Mouse (Mus musculus) liver, embryonic 13.5 days (tissue): Measurements from ENCODE around the gene Ckap5. TPM values are rescaled to one million over a fixed set of nuclear protein-coding genes. Genes with fewer than 3 reads are reported as not detected.

ENCODE experiments used
- ATAC-seq: fragments of 200-750 bp; cut with Nextera tagmentation; 2 replicates; pipeline ENCODE4 v1.8.0; 2017; ENCODE audit warnings: low read depth, mild to moderate bottlenecking, moderate number of reproducible peaks, moderate library complexity
- DNase-seq: peaks from one replicate; pipeline ENCODE4 v3.0.0; 2022
- H3K27ac ChIP-seq: fragments of 300-500 bp; sonication (generic); 2 replicates; pipeline ENCODE4 v1.5.1; 2015; ENCODE audit warnings: moderate library complexity, mild to moderate bottlenecking, inconsistent platforms
- H3K27me3 ChIP-seq: fragments of 300-500 bp; sonication (generic); 2 replicates; pipeline ENCODE4 v1.6.1; 2015; ENCODE audit warnings: mild to moderate bottlenecking, inconsistent platforms
- H3K36me3 ChIP-seq: fragments of 300-500 bp; sonication (generic); 2 replicates; pipeline ENCODE4 v1.6.1; 2015; ENCODE audit warnings: mild to moderate bottlenecking, inconsistent platforms
- H3K4me1 ChIP-seq: fragments of 300-500 bp; sonication (generic); replicated peaks from 2 replicates; pipeline ENCODE4 v1.6.1; 2015; ENCODE audit warnings: inconsistent platforms
- H3K4me2 ChIP-seq: fragments of 300-500 bp; sonication (generic); 2 replicates; pipeline ENCODE4 v1.6.1; 2015; ENCODE audit warnings: inconsistent platforms, mild to moderate bottlenecking, moderate library complexity
- H3K4me3 ChIP-seq: fragments of 300-500 bp; sonication (generic); replicated peaks from 2 replicates; pipeline ENCODE4 v1.5.1; 2015; ENCODE audit warnings: mild to moderate bottlenecking, inconsistent platforms
- H3K9ac ChIP-seq: fragments of 300-500 bp; sonication (generic); 2 replicates; pipeline ENCODE4 v1.6.1; 2015; ENCODE audit warnings: mild to moderate bottlenecking, inconsistent platforms
- H3K9me3 ChIP-seq: fragments of 300-500 bp; sonication (generic); replicated peaks from 2 replicates; pipeline ENCODE4 v1.6.1; 2016; ENCODE audit warnings: inconsistent platforms
- WGBS: fragments of 180-500 bp; shearing (Covaris S2); methylation state at CpG from one replicate; pipeline ENCODE4 v1.1.7; 2015; ENCODE audit not compliant: insufficient replicate concordance; 5-methylcytosine and 5-hydroxymethylcytosine counted together
- polyA plus RNA-seq: library from polyadenylated mRNA; unstranded; fragments of >200 nt; fragmentation: Nextera tagmentation; extraction: Ambion mirVana; gene quantifications from 2 replicates; pipeline ENCODE4 v1.2.1, GENCODE M21; 2015

Ckap5 gene
- polyA plus RNA-seq, 1 experiment from 2014 or later: 47.8 TPM

DNA sequence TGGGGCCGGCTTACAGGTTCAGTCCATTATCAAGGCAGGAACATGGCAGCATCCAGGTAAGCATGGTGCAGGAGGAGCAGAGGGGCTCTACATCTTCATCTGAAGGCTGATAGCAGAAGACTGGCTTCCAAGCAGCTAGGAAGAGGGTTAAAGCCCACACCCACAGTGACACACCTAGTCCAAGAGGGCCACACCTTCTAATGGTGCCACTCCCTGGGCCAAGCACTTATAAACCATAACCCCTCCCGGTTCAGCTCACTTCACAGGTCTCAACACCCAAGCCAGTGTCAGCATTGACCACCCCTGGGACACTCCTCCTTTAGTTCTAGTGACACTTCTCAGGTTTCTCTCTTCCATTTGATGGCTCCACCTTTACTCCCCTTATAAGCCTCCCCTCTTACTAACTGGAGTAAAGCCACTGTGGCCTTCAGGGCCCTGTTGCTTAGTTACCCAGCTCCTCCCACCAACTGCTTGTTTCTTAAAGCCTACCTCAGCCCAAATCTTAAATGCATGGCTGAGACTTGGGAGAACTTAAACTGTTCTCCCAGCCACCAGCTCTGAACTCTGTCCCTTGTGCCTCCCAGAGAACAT is 116.4 kb downstream of the Ckap5 start:
- Histone ChIP-seq H3K9me3 (no peaks in the 10 kb centered on the region), H3K27ac (peak overlapping the region; percentile 82), H3K4me2 (peak overlapping the region; percentile 49), H3K36me3 (peaks cover 49% of the 10 kb centered on the region), H3K27me3 (no peaks in the 10 kb centered on the region), H3K4me1 (peaks cover 51% of the 10 kb centered on the region), H3K9ac (peak overlapping the region; percentile 51), H3K4me3 (no peak overlapping the region)
- ATAC-seq (peak; percentile 86), DNase-seq (peak; percentile 52)
- 44% methylated on average over 2 of the region's 2 CpGs for WGBS

DNA sequence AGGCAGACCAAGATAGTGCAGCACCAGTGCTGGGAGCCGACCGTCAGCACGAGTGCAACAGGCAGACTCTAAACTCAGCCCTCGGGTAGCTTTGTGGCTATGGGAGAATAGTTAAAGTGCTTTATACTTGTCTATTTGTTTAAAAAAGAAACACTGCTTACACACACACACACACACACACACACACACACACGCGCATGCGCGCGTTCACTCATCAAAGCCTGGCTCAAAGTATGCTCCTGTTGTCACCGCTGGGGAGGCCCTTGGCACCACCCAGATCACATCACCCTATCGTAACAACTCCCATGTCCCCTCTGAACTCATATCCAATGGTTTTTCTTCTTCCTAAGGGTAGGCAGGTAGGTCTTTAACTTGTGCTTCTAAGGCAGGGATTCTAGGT is 117.5 kb downstream of the Ckap5 start:
- H3K4me3 ChIP-seq: no peak overlapping the region
- DNase-seq (no peak), ATAC-seq (no peak)
- no peaks in the 10 kb centered on the region for H3K9me3 ChIP-seq
- WGBS: 91% methylated on average over 11 of the region's 11 CpGs
- H3K4me1 ChIP-seq: peaks cover 58% of the 10 kb centered on the region
- H3K36me3 ChIP-seq: peaks cover 54% of the 10 kb centered on the region
- H3K9ac ChIP-seq: no peak overlapping the region
- H3K27me3 ChIP-seq: no peaks in the 10 kb centered on the region
- H3K27ac ChIP-seq: peak overlapping the region; percentile 82
- no peak overlapping the region for H3K4me2 ChIP-seq

DNA sequence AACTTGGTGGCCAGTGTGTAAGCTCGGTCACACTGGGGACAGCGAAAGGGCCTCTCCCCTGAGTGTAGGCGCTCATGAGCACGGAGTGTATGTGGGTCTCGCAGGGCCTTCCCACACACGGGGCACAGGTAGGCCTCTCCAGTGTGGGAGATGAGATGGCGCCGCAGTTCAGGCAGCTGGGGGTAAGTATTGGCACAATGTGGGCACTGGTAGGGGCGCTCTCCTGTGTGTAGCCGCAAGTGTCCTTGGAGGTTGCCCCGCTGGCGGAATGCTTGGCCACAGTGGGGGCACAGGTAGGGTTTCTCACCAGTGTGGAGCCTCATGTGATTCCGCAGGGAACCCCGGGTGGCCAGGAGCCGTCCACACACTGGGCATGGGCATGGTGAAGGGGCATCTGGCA is 118.8 kb downstream of the Ckap5 start:
- DNase-seq (no peak), ATAC-seq (no peak)
- 91% methylated on average over 15 of the region's 15 CpGs for WGBS
- peaks cover 54% of the 10 kb centered on the region for H3K36me3 ChIP-seq
- peaks cover 55% of the 10 kb centered on the region for H3K4me1 ChIP-seq
- no peak overlapping the region for H3K27ac ChIP-seq
- H3K4me3 ChIP-seq: no peak overlapping the region
- H3K27me3 ChIP-seq: no peaks in the 10 kb centered on the region
- no peak overlapping the region for H3K9ac ChIP-seq
- no peak overlapping the region for H3K4me2 ChIP-seq
- H3K9me3 ChIP-seq: no peaks in the 10 kb centered on the region

DNA sequence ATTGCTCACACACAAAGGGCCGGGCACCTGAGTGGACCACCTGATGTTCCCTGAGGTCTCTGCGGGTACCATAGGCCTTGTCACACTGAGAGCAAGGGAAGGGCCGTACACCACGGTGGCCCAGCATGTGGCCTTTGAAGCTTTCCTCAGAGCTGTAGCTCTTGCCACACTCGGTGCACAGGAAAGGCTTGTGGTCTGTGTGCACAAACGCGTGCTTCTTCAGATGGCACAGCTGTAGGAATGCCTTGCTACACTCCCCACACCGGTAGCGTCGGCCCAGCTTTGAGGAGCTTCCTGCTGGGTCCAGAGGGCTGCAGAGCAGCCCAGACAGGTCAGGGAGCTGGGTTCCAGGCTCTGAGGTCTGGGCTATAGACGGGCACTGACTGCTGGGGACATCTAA is 119.2 kb downstream of the Ckap5 start:
- H3K4me1 ChIP-seq: peaks cover 55% of the 10 kb centered on the region
- no peak for DNase-seq
- no peaks in the 10 kb centered on the region for H3K27me3 ChIP-seq
- no peak overlapping the region for H3K27ac ChIP-seq
- no peak overlapping the region for H3K4me3 ChIP-seq
- no peak overlapping the region for H3K9ac ChIP-seq
- peaks cover 54% of the 10 kb centered on the region for H3K36me3 ChIP-seq
- ATAC-seq: no peak
- H3K9me3 ChIP-seq: no peaks in the 10 kb centered on the region
- WGBS: 87% methylated on average over 11 of the region's 11 CpGs
- H3K4me2 ChIP-seq: no peak overlapping the region

DNA sequence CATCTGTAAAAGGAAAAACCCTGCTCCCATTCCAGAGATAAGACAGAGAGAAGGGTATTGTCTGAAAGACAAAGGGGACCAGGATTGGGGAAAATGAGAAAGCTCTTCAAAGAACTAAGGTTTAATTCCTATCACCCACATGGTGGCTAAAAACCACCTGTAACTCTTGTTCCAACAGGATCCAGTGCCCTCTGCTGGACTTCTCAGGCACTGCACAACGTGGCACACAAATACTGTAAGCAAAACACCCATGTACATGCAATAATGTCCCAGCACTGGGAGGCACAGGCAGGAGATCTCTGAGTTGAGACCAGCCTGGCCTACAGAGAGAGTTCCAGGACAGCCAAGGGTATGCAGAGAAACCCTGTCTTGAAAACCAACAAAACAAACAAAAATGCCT is 120.2 kb downstream of the Ckap5 start:
- Histone ChIP-seq H3K27me3 (no peaks in the 10 kb centered on the region), H3K4me3 (no peak overlapping the region), H3K36me3 (peaks cover 54% of the 10 kb centered on the region), H3K4me1 (peaks cover 62% of the 10 kb centered on the region), H3K9me3 (no peaks in the 10 kb centered on the region), H3K9ac (no peak overlapping the region), H3K4me2 (no peak overlapping the region), H3K27ac (no peak overlapping the region)
- WGBS: 11% methylated on average over 1 of the region's 1 CpGs
- ATAC-seq (no peak), DNase-seq (peak; percentile 40)

DNA sequence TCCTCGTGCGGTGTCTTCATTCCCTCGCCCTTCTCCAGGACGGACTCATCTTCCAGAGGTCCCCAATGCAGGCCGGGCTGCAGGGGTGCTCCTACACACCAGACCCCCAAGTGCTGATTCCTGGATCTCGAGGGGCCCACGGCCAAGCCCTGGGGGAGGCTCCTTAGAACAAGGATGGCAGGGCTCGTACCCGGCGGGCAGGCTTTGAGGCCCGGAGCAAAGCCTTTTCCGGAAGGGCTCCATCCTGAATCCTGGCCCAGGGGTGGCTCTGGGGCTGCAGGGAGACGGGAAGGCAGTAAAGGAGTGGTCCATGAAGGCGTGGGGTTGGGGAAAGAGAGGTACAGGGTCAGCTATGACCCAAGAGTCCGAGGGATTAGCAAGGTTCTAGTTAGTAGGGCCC is 122.6 kb downstream of the Ckap5 start:
- Histone ChIP-seq H3K9ac (peak overlapping the region; percentile 89), H3K4me2 (peak overlapping the region; percentile 93), H3K4me1 (peaks cover 54% of the 10 kb centered on the region), H3K27ac (peak overlapping the region; percentile 92), H3K27me3 (no peaks in the 10 kb centered on the region), H3K4me3 (peak overlapping the region; percentile 92), H3K36me3 (peaks cover 59% of the 10 kb centered on the region), H3K9me3 (no peaks in the 10 kb centered on the region)
- ATAC-seq (no peak; the same call in 1 of the 2 replicates), DNase-seq (no peak)
- under 1% methylated on average over 15 of the region's 15 CpGs for WGBS

DNA sequence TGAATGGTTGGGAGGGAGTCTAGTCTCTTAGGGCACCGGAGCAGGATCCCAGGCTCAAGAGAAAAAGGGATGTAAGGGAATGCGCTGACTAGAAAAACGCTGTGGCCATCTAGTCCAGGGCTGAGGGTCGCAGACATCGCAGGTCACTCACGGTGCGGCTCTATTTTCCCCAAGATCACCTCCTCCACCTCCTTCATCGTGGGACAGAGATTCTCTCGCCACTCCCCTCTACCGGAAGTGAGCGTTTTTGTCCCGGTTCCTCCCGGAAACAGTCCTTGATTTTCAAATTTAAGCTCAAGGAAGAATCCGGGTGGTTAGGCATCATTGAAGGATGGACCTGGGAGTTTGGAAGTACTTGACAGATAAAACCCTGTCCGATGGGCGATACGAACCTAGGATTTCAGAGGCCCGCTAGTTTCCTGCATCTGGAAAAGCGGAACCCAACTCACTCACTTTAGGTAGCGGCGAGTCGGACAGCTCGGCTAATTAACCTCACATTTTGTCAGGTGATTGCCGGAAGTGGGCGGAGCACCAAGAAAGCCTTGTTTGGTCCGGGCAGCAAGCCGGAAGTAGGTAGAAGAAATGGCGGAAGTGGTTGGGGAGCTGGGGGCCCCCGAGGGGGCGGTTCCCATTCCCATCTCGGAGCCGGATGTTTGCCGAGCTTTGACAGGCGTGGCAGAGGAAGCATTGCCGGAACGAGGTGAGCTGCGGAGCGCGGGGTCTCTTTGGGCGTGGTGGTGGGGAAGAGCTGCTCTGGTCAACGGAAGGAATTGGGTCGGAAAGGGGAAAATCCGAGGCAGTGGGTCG is 123.2 kb downstream of the Ckap5 start, which contains the start of the genes Zfp408 and Arhgap1:
Gene Zfp408 (minus strand): TSS at position 239 of the 807 bp plus-strand sequence.
Gene Arhgap1 (plus strand): TSS at position 308 of the 807 bp plus-strand sequence.
- Histone ChIP-seq H3K9me3 (no peaks in the 10 kb centered on the region), H3K36me3 (peaks cover 59% of the 10 kb centered on the region), H3K9ac (peak within 1 kb of the TSS; percentile 89), H3K4me1 (peaks cover 49% of the 10 kb centered on the region), H3K4me3 (peak within 1 kb of the TSS; percentile 92), H3K4me2 (peak within 1 kb of the TSS; percentile 93), H3K27ac (peak within 1 kb of the TSS; percentile 92), H3K27me3 (no peaks in the 10 kb centered on the region)
- peak; percentile 97 for DNase-seq
- WGBS: under 1% methylated on average over 44 of the region's 44 CpGs
- peak; percentile 92 for ATAC-seq

DNA sequence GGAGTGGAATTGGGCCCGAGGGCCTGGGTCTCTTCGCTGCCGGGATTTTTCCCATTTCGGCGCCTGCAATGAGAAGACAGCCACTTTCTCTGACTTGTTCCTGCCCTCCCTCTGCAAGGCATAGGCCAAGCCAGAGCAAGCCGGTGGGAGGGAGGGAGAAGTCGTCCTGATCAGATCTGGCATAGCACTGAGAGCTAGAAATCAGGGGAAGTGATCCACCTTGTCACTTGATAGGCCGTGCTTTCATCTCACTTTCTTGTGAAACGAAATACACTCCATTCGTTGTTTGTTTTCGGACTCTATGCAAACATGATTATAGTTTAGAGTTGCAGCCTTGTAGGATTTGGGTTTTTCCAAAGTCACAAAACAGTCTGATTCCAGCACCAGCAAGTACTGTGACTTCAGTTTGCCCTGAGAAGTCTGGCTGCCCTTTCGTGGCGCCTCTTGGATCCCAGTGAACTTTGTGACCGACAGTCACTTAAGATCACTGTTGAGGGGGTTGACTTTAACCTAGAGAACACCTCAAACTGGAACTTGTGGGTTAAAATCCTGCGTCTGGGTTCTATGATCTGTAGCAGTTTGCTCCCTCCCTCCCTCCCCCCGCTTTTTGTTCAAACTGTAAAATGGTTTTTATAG is 123.9 kb downstream of the Ckap5 start:
- ATAC-seq: peak; percentile 64
- WGBS: 6% methylated on average over 16 of the region's 16 CpGs
- Histone ChIP-seq H3K36me3 (peaks cover 59% of the 10 kb centered on the region), H3K27ac (peak overlapping the region; percentile 92), H3K4me3 (peak overlapping the region; percentile 92), H3K9me3 (no peaks in the 10 kb centered on the region), H3K9ac (peak overlapping the region; percentile 86), H3K4me2 (peak overlapping the region; percentile 93), H3K4me1 (peaks cover 49% of the 10 kb centered on the region), H3K27me3 (no peaks in the 10 kb centered on the region)
- no peak for DNase-seq

DNA sequence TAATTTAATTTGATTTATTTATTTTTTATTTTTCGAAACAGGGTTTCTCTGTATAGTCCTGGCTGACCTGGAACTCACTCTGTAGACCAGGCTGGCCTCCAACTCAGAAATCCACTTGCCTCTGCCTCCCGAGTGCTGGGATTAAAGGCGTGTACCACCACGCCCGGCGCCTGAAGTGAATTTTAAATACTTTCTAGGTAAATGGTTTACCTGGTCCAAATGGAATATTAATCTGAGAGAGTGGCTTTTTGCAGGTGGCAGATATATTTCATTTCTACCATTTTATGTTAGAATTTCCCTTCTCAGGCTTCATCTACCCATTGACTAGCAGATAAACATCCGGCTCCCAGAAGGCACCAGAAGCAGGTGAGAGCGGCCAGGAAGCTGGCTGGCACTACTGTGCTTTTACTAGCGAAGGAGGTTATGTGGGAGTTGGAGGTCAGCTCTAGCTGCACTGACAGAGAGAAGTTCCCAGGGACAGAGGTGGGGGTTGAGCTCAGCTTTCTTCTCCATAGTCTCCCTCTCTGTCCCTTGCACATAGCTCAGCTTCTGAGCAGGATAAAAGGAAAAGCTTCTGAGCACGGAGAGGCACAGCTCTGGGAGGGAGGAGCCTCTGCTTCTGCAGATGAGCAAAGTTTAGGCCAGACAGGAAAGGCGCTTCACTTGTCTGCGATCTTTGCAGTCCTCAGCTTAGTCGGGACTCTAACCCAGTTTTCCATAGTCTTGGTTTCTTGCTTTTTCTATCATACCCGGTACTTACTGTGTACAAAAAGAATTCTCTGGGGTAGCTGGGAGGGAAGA is 125.1 kb downstream of the Ckap5 start:
- ATAC-seq (no peak), DNase-seq (no peak)
- H3K4me2 ChIP-seq: peak overlapping the region; percentile 93
- H3K9ac ChIP-seq: no peak overlapping the region
- H3K27me3 ChIP-seq: no peaks in the 10 kb centered on the region
- peaks cover 59% of the 10 kb centered on the region for H3K36me3 ChIP-seq
- peak overlapping the region; percentile 92 for H3K4me3 ChIP-seq
- no peak overlapping the region for H3K27ac ChIP-seq
- no peaks in the 10 kb centered on the region for H3K9me3 ChIP-seq
- peaks cover 49% of the 10 kb centered on the region for H3K4me1 ChIP-seq
- WGBS: 72% methylated on average over 14 of the region's 14 CpGs

DNA sequence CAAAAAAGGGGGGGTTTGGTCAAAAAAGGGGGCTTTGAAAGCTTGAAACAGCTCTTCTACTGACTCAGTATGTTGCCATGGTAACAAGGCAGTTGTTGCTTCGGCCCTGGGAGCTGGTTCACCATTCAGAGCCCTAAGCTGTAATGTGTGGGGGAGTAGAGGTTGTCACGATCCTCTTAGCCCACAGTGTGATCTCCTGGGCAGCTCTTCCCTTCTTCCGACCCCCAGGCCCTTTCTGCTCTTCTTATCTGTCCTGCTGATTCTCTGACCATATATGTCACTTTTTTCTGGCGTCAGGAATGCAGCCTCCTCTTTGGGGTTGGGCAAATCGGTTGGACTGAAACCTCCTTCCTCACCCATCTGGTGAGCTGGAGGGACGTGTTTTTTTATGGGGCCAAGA is 126.3 kb downstream of the Ckap5 start:
- ATAC-seq (no peak), DNase-seq (no peak)
- Histone ChIP-seq H3K9me3 (no peaks in the 10 kb centered on the region), H3K27ac (no peak overlapping the region), H3K36me3 (peaks cover 59% of the 10 kb centered on the region), H3K4me1 (peaks cover 46% of the 10 kb centered on the region), H3K9ac (no peak overlapping the region), H3K4me3 (no peak overlapping the region), H3K4me2 (no peak overlapping the region), H3K27me3 (no peaks in the 10 kb centered on the region)
- WGBS: 51% methylated on average over 6 of the region's 6 CpGs

DNA sequence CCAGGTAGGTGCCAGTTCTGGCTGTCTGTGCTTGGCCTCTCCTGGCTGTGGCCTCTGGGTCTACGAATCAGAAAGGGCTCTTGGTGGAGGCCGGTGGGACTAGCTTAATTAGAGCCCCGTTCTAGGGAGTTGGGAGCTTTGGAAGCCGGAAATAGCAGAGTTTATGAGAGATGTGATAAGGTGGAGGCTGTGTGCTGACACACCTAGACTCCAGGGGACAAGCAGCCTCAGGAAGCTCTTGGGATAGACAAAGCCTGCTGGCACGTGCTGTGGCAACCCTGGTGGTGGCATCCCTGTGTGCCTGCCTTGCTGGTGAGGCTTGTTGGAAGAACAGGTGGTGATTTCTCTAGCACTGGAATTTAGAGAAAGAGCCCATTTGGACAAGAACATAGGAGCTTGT is 128.8 kb downstream of the Ckap5 start:
- peaks cover 31% of the 10 kb centered on the region for H3K4me1 ChIP-seq
- no peak for ATAC-seq
- no peak overlapping the region for H3K4me3 ChIP-seq
- H3K9me3 ChIP-seq: no peaks in the 10 kb centered on the region
- WGBS: 71% methylated on average over 5 of the region's 5 CpGs
- no peak overlapping the region for H3K27ac ChIP-seq
- H3K4me2 ChIP-seq: no peak overlapping the region
- no peak overlapping the region for H3K9ac ChIP-seq
- peaks cover 75% of the 10 kb centered on the region for H3K36me3 ChIP-seq
- H3K27me3 ChIP-seq: no peaks in the 10 kb centered on the region
- DNase-seq: no peak
